Mouse (Mus musculus): ENCODE results near the gene Evi2a.

DNA sequence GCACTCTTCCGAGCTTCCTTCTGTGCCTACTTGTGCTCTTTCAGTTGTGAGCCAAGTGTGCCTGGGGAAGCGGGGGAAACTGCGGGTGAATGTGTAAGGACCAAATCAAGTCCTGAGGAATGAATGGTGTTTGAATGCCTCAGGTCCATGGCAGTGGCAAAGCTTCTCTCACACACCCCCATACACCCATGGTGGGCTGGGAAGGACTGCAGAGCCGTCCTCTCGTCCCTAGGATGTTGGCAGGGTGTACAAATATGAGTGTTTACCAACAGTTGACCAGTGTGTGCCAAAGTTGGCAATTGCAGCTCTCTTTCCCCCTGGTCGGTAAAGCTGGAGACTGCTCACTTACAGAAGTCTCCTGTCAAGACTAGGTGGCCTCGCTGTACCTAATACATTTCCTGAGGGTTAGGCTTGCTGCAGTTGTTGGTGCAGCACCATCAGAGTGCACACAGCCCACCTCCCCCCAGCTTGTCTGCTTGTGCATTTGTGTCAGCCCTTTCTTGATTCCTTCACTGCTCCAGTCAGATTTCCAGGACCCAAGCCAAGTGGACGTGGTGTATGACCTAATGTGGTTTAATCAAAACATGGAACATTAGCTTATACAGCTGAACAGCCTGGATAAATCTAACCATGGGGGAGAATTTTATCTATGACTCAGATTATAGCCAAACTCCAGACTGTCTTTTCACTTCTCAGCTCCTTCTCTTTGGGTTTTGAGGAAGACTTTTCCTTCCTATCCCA, 3.7 kb upstream of the Evi2a start:
- TF ChIP-seq GATA1 (IDR thresholded peaks at IDR 0.05; ENCODE audit: borderline replicate concordance, low read length) = no peak
- TF ChIP-seq FLI1 (IDR thresholded peaks at IDR 0.05; ENCODE audit: low read length) = no peak

All from megakaryocyte, embryonic 14.5 days (primary cell).